Mouse (Mus musculus): ENCODE data around the gene Eef1akmt4. TPM values are rescaled to one million over a fixed set of nuclear protein-coding genes. Genes with fewer than 3 reads are reported as not detected.

Eef1akmt4 gene
- 1 to 10 TPM; 4.9 to 5.6 TPM for total RNA-seq (2021)
- long read RNA-seq, experiment 1, transcript Eef1akmt4-201 (3 exons, 1,134 nt), result major isoform, 9 of 9 reads
- long read RNA-seq, experiment 1, partial matches to known transcripts, result 0 of 9 reads
- long read RNA-seq, experiment 1, other reads (novel, unspliced or antisense), result 0 of 9 reads
- long read RNA-seq, experiment 2, partial matches to known transcripts, result 0 of 4 reads
- long read RNA-seq, experiment 2, other reads (novel, unspliced or antisense), result 0 of 4 reads

DNA sequence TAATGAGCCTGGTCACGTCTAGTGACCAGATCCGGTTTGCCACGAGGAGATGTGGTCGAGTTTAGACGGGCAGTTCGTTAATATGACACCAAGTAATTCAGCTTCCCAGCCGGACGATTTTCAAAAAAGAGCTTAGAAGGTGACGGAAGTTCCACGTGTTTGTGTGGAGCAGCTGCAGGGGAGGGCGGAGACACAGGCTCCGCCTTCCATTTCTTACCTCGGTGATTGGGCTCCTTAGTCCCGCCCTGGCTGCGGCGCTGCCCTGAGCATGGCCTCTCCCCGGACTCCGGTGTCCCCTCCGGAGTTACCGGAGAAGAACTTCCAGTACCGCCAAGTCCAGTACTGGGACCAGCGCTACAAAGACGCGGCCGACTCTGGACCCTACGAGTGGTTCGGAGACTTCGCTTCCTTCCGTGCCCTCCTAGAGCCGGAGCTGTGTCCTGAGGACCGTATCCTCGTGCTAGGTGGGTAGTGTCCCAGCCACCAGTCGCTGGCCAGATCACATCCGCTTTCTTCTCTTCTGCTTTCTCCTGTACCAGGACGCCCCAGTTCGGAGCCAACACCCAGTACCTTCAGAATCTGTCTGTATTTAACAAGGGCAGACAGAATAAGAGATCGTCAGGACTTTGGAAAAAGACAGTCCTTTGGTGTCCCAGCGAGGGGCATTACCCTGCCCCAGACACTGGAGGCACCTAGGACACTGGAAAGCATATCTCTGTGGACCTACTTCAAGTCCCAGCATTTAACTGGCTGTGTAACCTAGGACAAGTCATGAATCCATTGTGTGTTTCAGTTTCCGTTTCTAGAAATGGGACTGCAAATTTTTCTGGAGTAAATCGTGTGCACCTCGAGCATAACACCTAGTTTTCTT lies at the start of gene Eef1akmt4, which contains the start of the genes Gm49333 and Alg3:
Gene Eef1akmt4, plus strand, starts transcription at position 237 of the 871 bp plus-strand sequence.
Gene Gm49333, plus strand, starts transcription at position 254 of the 871 bp plus-strand sequence.
Gene Alg3, minus strand, starts transcription at position 379 of the 871 bp plus-strand sequence.
- DNase-seq, result peak; percentile 86
- intact Hi-C loops (cut with DNase I), result loop anchor here (2.0 to 5.0 kb wide), 3 partner anchors 39 to 94 kb away; partner anchors contain the start of genes Abcf3, Dvl3 and Psmd2

DNA sequence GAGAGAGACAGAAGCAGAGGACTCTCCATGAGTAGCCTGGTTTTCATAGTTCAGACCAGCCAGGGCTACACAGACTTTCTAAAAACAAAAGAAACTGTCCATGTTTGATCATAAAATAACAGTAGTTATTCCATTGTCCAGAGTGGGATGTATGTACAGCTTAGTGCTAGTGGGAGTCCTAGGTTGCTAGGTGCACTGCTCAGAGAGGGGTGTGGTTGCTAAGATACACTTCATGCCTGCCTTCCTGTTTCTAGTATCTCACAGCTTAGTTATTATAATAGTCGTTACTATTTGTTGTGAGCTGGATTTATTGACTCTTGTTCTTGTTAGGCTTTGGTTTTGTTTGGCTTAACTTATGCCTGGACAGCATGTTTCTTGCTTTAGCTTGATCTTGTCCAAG lies 46.3 kb upstream of the Eef1akmt4 start:
- intact Hi-C loops (cut with DNase I), result no loop called here
- no peak for DNase-seq

DNA sequence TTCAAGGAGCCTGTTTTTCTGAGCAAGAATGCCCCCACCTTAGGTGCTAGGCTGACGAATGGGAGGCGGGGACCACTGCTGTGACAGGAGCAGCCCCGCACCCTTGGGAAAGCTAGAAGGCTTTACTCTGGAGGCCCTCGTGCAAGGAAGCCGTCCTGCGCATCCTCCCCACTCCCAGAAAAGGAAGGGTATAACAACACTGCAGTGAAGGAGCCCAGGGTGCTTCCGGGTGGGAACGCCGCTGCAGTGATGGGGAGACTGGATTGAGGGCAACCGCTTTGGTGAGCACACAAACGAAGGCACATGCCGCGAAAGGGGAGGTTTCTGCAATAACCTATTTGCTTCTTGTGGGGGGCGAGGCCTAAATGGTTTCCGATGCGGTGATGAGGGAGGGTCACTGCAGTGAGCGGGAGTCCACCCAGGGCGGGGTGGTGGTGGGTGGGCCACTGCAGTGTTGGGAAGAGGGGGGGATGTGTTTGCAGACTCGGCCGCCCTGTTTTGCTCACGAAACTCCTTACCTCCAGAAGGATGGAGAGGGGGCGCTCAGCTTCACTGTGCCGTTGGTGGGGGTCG lies 21.9 kb upstream of the Eef1akmt4 start, which contains the start of gene Vwa5b2:
Gene Vwa5b2, plus strand, starts transcription at position 106 of the 573 bp plus-strand sequence.
- no peak for DNase-seq
- intact Hi-C loops (cut with DNase I), result no loop called here

DNA sequence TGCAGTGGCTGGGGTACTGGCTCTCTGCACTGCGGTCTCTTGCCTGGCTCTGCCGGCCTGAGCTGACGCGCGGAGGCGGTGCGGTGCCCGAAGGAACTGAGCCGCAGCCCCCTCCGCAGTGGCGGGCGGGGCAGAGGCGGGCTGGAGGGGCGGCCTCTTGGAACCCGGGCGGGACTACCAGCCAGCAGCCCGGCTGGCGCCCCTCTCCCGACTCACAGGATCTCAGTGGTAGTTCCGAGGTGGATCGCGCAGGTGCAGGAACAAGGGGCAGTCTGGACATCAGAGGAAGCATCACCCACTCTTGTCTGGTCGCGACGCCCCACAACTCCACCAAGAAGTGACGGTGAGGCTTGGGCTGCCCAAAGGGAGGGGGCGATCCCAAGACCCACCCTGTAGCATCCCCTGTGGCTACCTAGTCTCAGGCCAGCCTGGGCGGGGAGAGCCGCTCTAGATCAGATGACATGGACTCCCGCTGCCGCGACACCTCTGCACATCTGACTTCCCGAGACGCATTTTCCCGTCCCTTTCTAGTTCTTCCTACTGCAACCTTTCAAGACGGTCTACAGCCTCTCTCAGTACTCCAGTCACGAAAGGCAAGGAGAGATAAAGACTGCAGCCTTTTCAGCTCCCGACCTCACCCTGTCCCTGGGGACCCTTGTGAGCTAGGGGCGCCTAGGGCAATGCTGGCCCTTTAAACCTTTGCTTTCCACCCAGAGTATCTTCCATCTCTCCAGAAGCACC lies 21.3 kb upstream of the Eef1akmt4 start:
- DNase-seq, result peak; percentile 29 to 33
- intact Hi-C loops (cut with DNase I), result no loop called here

DNA sequence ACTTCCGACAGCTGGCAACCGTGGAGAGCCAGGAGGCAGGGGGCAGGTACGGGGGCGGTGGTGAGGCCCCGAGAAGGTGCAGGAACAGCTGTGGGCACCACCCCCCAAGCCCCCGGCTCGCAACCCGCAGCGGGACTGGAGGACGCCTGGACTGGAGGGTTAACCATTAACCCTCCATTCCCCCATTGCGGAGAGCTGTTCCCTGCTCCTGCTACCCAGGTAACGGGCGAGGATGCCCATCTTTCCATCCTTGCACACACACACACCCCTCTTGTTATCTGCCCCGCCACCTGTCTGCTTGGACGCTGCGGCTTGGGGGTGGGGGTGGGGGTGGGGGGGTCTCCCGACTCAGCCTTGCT lies 20.7 kb upstream of the Eef1akmt4 start:
- intact Hi-C loops (cut with DNase I), result no loop called here
- DNase-seq, result no peak

DNA sequence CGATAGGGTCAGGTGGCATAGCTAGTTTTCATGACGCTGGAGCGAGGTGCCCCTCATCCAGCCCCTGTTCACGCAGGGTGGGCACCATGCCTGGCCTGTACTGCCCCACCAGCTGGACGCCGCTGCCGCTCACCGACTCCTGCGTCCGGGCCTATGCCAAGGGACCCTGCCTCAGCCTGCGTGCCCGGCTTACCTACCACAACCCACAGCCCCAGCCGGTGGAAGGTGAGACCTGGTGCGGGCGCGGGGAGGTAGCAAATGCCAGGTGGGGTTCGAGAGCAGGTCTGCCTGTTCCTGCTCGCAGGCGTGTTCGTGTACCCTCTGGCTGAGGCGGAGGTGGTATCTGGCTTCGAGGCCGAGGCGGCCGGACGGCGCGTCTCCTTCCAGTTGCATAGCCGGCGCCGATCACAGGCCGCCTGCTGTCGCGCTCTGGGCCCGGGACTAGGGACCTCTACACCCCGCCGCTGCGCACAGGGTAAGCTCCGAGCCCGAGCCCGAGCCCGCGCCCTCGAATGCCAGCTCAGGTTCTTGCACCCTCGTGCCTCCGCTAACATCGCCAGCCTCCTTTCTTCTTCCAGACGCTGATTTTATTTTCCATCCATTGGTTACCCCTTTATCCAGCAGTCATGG lies 20.2 kb upstream of the Eef1akmt4 start:
- intact Hi-C loops (cut with DNase I), result no loop called here
- DNase-seq, result peak in 1 of 2 experiments; percentile 7

DNA sequence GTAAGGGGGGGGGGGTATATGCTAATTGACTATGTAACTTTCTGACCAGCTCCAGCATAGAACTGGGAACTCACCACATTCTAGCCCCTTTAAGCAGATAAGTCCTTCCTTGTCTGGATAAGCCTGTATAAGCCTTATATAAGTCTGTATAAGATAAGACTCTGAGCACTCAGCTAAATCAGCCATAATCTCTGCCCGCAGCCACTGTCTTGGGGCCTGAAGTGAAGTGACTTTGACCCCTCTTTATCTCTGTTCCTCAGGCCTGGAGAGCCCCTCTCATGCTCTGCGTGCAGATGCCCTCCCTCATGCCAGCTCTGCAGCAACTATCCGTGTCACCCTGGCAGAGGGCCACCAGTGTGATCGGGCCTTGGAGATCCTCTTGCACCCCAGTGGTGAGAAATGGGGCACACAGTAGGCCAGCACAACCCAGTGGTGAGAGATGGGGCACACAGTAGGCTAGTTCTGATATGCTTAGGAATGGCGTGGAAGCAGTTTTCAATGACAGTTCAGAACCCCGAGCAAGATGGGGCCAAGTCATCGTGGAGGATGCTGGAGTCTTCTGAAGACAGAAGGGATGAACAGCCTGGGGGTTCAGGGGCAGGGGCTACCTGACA lies 16.2 kb upstream of the Eef1akmt4 start:
- intact Hi-C loops (cut with DNase I), result no loop called here
- DNase-seq, result no peak

DNA sequence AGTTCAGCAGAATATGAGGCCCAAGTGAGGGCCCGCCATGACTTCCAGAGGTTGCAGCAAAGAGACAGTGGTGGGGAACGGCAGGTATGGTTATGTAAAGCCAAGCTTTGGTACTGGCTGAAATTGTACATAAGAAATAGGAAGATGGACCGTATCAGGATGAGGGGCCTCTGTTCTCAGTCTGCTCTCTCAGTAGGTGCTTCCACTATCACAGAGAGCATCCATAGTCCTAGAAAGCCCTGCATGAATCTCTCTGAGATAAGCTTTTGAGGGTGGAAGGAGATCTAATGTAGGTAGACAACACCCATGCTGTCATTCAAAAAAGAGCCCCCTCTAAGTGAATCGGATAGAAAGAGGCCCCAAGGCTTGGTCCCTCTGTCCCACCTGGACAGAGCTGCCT lies 15.7 kb upstream of the Eef1akmt4 start:
- no peak for DNase-seq
- intact Hi-C loops (cut with DNase I), result no loop called here

DNA sequence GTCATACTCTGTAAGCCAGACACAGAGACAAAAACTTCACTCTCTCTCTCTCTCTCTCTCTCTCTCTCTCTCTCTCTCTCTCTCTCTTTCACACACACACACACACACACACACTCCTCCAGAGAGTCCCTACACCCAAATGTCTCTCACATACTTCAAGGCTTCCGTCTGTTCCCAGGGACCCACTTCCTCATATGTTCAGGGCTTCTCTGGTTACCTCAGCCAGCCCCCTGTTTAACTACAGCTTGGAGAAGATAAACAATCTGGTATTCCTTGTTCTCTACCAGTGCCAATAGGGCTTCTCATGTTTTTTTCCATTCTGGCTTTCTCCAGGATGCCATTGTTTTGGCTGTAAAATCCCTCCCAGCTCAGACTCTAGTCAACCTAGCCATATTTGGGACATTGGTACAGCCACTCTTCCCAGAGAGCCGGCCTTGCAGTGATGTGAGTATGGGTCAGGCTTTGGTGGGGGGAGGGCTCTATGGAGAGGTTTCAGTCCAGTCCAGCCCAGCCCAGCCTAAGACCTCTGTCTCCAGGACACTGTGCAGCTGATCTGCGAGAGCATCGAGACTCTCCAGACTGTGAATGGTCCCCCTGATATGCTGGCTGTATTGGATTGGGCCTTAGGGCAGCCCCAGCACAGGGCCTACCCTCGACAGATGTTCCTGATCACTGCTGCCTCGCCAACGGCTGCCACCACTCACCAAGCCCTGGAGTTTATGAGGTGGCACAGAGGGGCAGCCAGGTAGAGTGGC lies 14.5 kb upstream of the Eef1akmt4 start:
- intact Hi-C loops (cut with DNase I), result no loop called here
- DNase-seq, result no peak

DNA sequence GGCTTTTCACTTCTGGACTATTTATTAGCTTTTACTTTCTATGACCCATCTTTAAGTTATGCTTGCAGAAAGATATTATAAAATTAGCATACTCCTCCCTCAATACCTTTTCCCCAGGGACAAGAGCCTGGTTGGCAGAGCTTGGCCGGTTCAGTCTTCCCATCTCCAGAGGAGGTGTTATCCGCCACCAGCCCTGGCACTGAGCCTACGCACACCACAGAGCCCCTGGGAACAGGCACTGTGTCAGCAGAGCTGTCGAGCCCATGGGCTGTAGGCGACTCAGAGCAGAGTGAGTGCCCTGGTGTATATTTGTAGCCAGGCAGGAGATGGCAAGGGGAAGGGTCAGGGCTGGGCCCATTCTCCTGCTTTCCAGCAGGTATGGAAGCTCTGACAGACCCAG lies 10.9 kb upstream of the Eef1akmt4 start:
- no peak for DNase-seq
- intact Hi-C loops (cut with DNase I), result no loop called here

DNA sequence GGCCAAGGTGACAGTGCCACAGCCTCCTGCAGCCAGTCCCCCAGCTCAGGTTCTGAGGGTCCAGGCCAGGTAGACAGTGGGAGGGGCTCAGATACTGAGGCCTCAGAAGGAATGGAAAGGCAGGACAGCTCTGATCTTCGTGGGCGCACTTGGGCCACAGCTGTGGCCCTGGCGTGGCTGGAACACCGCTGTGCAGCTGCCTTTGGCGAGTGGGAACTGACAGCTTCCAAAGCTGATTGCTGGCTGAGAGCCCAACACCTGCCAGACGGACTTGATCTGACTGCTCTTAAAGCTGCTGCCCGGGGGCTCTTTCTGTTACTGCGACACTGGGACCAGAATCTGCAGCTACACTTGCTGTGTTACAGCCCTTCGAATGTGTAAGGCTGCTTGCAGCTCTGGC lies 6.7 kb upstream of the Eef1akmt4 start:
- DNase-seq, result no peak
- intact Hi-C loops (cut with DNase I), result no loop called here

DNA sequence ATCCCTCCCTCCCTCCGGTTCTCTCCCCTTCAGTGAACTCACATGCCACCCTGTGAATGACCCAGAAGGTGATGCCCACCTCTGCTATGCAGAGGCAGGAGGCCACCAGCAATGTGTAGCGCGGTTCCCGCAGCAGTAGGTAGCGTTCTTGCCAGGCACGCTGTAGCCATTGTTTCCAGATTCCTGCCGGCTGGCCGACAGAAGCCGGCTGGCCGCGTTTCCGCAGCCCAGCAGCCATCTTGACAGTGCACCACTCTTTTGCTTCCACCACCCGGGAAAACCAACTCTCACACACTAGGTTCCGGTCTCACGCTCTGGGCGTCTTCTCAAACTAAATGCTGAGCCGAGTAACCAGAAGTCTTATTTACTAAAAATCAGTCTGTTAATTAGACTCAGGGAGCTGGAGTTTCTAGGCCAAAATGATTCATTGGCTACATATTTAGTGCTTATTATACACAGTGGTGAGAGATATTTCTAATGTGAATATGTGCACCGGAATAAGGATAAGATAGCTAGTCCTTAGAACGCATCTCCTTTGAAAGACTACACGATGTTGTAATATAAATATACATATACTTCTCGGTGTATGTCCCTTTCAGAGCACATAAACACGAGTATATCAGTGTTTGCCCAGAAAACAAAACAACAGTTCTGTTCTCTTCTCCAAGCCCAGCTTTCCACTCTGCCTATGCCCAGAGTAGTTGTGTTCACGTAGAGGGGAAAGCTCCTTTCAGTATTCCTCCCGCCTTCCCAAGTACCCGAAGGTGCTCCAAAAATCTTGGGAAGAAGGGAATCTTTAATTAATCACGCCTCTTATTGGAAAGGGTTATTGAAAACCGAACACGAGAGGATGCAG lies 664 bp upstream of the Eef1akmt4 start:
- intact Hi-C loops (cut with DNase I), result loop anchor here (2.0 to 5.0 kb wide), 3 partner anchors 40 to 93 kb away; partner anchors contain the start of genes Abcf3, Dvl3 and Psmd2

DNA sequence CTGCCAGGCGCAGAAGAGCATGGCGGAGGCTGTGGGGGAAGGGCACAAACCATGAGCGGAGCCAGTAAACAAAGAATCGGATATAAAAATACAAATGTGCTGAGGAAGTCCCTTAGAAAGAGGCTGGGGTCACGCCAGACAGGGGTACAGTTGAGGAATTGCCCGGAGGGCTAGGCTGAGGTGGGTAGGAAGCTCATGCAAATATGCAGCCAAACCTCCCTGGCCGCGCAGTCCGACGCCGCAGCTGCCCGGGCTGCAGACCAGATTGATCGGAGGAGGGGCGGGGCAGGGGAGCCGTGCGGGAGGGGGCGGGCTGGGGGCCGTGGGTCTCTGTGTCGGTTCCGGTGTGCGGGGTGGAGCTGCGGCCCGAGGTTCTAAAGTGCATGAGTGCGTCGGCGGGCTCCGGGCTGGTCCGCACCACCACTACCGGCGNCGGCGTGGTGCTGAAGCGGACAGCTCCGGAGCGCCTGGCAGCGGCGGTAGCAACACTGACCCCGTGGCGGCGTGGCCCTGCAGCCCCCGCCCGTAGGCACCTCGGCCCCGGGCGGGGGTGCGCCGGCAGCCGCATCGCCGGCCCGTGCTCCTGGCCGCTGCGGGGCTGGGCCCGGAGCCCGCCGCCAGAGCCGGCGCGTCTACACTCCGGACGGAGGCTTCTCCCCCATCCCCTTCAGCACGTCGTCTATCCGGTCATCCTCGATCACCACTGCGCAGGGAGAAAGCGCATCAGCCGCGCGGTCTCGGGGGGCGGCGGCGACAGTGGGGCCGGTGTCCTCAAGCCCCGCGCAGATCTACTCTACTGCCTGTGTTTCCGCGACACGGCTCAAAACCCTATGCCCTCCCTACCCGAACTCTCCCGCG lies 8.4 kb downstream of the Eef1akmt4 start:
- DNase-seq, result peak; percentile 43 to 56
- intact Hi-C loops (cut with DNase I), result no loop called here

More for the DNA sequence above, 664 bp upstream of the Eef1akmt4 start:
- DNase-seq, result peak; percentile 78 to 83

DNA sequence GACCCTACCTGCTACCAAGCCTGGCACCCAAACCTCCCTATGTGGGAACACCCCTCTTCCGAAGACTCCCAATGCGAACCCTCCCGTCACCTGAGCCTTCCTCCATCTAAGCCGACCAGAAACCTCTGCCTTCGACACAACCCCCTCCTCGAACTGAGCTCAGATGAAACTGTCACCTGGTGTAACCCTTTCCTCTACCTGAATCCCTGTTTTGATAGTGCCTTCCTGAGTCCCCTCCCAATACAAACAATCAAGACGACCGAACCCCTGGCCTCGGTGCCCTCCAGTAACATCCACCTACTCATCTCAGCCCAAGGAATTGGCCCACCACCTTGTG lies 9.0 kb downstream of the Eef1akmt4 start:
- DNase-seq, result no peak
- intact Hi-C loops (cut with DNase I), result no loop called here

DNA sequence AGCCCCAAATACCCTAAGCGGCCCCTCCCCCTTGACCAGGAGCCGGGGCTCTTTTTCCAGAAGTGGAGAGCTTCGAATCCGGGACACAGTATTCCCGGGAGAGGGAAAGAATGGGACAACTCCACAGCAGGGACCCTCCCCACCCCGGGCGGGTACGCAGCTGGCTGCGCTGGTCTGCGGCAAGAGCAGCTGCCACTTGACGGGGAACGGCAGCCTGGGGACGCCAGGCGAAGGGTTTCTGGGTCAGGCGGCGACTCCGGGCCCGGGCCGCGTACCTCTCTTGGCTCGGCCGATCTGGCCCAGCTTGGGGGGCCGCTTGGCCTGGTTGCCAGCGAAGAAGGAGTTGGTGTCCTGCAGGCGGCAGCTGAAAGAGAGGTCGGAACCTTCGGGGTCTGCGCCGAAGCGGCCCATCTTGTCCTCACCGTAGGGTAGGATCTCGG lies 9.4 kb downstream of the Eef1akmt4 start:
- intact Hi-C loops (cut with DNase I), result no loop called here
- no peak for DNase-seq

DNA sequence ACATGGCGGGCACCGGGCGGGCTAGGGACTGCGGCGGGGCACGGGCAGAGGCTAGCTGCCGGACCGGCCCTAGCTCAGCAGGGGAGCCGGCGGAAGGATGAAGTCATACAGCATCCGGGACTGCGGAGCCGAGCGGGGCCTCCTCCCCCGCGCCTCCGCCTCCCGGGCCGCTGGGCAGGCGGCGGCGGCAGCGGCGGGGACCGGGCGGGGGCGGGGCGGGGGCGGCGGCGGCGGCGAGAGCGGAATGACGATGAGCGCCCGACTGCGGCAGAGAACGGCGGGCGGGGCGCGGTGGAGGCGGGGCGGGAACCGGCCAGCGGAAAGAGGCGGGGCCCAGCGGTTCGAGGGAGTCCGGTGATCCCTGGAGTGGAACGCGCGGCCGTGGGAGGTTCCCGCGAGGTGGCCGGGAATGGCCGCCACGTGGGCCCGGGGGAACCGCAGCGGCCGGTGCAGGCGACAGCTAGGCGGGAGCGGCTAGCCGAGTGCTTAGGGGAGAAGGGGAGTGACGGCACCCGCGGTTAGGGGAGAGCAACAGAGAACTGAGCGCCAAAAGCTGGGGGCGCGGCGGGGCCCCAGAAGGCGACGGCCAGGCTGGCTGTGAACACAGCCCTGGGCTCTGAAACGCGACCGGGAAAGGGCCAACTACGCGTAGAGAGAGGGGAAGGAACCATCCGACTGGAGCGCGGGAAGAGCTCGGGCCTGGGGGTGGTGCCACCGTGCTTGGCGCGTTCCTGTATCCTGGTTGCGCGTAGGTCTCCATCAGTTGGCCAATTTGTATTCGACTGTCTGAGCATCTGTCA lies 10.0 kb downstream of the Eef1akmt4 start, which contains the start of gene Camk2n2:
Gene Camk2n2, minus strand, starts transcription at position 97 of the 800 bp plus-strand sequence.
- intact Hi-C loops (cut with DNase I), result no loop called here

More for the DNA sequence above, 10.0 kb downstream of the Eef1akmt4 start, which contains the start of gene Camk2n2:
- peak; percentile 58 to 71 for DNase-seq
